Mouse (Mus musculus): ENCODE data around the gene Sppl2b.

GRCm38 (mm10) chr10:80835617-80836016 is 19.5 kb upstream of the Sppl2b start:
- TF ChIP-seq CTCF (IDR thresholded peaks at IDR 0.05; ENCODE audit: borderline replicate concordance, extremely low read depth, insufficient read depth, insufficient read length) (no peak), POLR2A (IDR thresholded peaks at IDR 0.05; ENCODE audit: borderline replicate concordance, extremely low read depth, insufficient read depth, insufficient read length, poor library complexity, severe bottlenecking) (no peak)
